Mouse (Mus musculus): ENCODE measurements around the gene Olfr525. TPM values are rescaled to one million over a fixed set of nuclear protein-coding genes. Genes with fewer than 3 reads are reported as not detected.

The Olfr525 gene
- total RNA-seq (2023; ENCODE audit: inconsistent age), result not detected in 4 replicates

DNA sequence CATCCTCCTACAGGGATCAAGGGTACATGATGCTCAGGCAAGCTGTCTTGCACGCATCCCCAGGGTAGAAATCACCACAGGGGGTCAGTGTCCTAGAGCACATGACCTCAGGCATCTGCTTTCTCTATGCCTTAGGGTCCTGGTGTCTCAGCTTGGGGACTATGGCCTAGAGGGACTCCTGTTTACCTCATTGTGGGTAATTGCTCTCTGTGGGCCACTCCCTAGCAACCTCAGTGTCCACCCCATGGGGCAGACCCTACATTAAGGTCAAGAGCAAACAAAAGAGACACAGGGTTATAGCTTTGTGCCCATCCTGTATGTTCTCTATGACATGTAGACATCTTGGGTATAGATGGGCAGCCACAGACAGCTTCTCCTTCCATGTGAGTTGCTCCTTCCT is at the start of gene Olfr525:
Olfr525 (plus strand) TSS at position 301 of the 400 bp plus-strand sequence.

DNA sequence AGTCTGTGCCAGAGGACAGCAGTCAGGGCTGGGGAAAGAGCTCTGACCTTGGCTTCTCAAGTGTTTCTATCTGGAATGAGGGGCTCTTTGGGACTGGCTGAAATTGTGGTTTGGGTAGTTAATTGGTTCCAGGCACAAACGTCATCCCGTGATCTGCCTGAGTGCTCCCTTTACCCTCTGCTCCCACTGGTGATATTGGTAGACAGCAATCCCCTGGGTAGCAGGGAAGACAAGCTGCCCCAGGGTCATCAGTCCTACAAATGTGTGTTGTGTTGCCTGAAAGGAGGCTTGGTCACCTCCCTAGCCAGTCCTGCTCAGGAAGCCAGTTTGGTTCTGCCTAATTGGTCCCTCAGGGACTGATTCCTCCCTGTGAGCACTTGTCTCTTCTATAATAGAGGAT is 13.1 kb downstream of the Olfr525 start, which contains the start of gene Olfr527:
Olfr527 (plus strand) TSS at position 301 of the 400 bp plus-strand sequence.

GRCm38 (mm10) chr7:140361571-140361970 is 40.9 kb downstream of the Olfr525 start, which contains the start of gene Olfr60:
Gene Olfr60 (minus strand): TSS chr7:140361671.

GRCm38 (mm10) chr7:140376231-140376630 is 55.6 kb downstream of the Olfr525 start, which contains the start of gene Olfr530:
Gene Olfr530 (minus strand): TSS chr7:140376331.

Other genes with a start within 250 kb of the Olfr525 start
- not detected in 4 replicates for gene Caly, start 238.3 kb upstream of the Olfr525 start, total RNA-seq (2023; ENCODE audit: inconsistent age)
- not detected in 4 replicates for gene Prap1, start 227.5 kb upstream of the Olfr525 start, total RNA-seq (2023; ENCODE audit: inconsistent age)
- gene Fuom, start 218.4 kb upstream of the Olfr525 start, total RNA-seq (2023; ENCODE audit: inconsistent age), result 2.2 to 3.9 TPM (median 3.2 TPM) in 4 replicates
- 1.6 to 6.7 TPM (median 5.0 TPM) in 4 replicates for gene Paox, start 205.1 kb upstream of the Olfr525 start, total RNA-seq (2023; ENCODE audit: inconsistent age)
- gene Echs1, start 204.4 kb upstream of the Olfr525 start, total RNA-seq (2023; ENCODE audit: inconsistent age), result 23.9 to 29.1 TPM (median 25.5 TPM) in 4 replicates
- 11.1 to 17.4 TPM (median 14.2 TPM) in 4 replicates for gene Mtg1, start 183.3 kb upstream of the Olfr525 start, total RNA-seq (2023; ENCODE audit: inconsistent age)
- gene Sprn, start 166.0 kb upstream of the Olfr525 start, total RNA-seq (2023; ENCODE audit: inconsistent age), result not detected in 4 replicates
- not detected in 4 replicates for gene Olfr522, start 156.1 kb upstream of the Olfr525 start, total RNA-seq (2023; ENCODE audit: inconsistent age)
- gene Olfr523, start 147.6 kb upstream of the Olfr525 start, total RNA-seq (2023; ENCODE audit: inconsistent age), result not detected in 4 replicates
- not detected in 4 replicates for gene Olfr524, start 114.9 kb upstream of the Olfr525 start, total RNA-seq (2023; ENCODE audit: inconsistent age)
- gene Cd163l1, start 102.6 kb upstream of the Olfr525 start, total RNA-seq (2023; ENCODE audit: inconsistent age), result not detected in 4 replicates
- not detected in 4 replicates for gene 5830411N06Rik, start 73.6 kb upstream of the Olfr525 start, total RNA-seq (2023; ENCODE audit: inconsistent age)
- not detected in 4 replicates for gene Olfr527, start 13.2 kb downstream of the Olfr525 start, total RNA-seq (2023; ENCODE audit: inconsistent age)
- gene Olfr60, start 40.8 kb downstream of the Olfr525 start, total RNA-seq (2023; ENCODE audit: inconsistent age), result not detected in 4 replicates
- not detected in 4 replicates for gene Olfr530, start 55.5 kb downstream of the Olfr525 start, total RNA-seq (2023; ENCODE audit: inconsistent age)
- not detected in 4 replicates for gene Olfr531, start 82.1 kb downstream of the Olfr525 start, total RNA-seq (2023; ENCODE audit: inconsistent age)
- gene Olfr532, start 100.8 kb downstream of the Olfr525 start, total RNA-seq (2023; ENCODE audit: inconsistent age), result not detected in 4 replicates
- gene Olfr533, start 142.5 kb downstream of the Olfr525 start, total RNA-seq (2023; ENCODE audit: inconsistent age), result not detected in 4 replicates
- not detected in 4 replicates for gene Olfr535, start 163.4 kb downstream of the Olfr525 start, total RNA-seq (2023; ENCODE audit: inconsistent age)
- not detected in 4 replicates for gene Olfr536, start 186.5 kb downstream of the Olfr525 start, total RNA-seq (2023; ENCODE audit: inconsistent age)
- not detected in 4 replicates for gene Olfr538, start 247.0 kb downstream of the Olfr525 start, total RNA-seq (2023; ENCODE audit: inconsistent age)